Mouse (Mus musculus) testis, postnatal 14 days (tissue): ENCODE measurements at regions not wholly inside any gene's neighbourhood (a gene's known extent, or its start where the extent isn't known, plus 50 kb on each side); places are given as distances from the start of the nearest gene placed in this dataset.
A peak's percentile ranks its signal among the peaks of the same experiment; 100 is the strongest.

ENCODE experiments used
- DNase-seq: peaks from one replicate; pipeline ENCODE4 v3.0.0; 2021; ENCODE audit warnings: low spot score

DNA sequence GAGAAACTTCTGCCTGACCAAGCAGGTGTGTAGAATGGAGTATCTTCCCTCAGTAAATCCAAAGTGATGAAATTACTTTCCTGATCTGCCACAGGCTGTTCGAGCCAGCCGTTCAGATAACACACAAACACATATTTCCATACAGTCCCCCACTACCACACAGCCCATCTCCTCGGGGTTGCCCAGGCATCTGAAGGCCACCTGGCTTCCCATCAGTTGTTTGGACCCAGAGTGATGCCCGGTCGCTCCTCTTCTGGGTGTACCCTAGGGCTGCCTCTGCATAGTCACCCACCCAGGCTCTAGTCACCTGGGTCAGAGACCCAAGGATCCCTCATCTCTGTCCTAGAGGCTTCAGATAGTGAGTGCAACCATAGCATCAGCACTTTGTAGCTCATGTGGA, 107.9 kb downstream of the CK137956 start:
- no peak for DNase-seq

DNA sequence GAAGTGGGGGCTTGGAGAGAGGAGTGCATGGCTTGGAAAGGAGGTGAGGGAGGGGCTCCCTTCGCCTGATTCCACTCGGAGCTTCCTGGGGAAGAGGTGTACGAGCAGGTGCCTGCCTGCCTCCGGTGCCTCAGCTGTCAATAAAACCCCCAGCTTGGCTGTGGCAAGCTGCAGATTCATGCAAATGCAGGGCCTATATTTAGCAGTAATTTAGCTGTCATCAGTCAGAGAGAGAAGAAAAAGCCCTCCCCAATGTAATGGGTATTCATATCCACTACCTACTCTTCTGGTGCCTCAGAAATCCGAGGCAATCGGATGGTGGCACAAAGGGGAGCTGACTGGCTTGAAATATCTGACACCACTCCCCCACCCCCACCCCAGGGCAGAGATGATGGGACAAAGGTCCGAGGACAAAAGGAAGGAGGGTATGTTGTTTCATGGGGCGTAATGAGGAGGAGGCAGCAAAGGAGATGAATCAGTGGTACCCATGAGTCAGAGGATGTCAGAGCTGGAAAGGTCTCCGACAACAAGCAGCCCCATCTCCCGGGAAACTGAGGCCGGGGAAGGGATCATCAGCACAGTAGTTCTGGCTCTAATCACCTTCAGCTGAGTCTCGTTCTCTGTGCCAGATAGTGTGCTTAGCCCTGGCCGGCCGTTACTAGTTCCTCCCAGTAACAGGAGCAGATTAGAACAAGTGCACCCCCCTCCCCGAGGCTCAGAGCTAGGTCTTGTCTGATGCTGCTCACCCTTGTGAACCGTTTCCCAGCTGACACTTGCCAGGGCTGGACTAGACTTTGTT, 109.2 kb downstream of the CK137956 start:
- no peak for DNase-seq

DNA sequence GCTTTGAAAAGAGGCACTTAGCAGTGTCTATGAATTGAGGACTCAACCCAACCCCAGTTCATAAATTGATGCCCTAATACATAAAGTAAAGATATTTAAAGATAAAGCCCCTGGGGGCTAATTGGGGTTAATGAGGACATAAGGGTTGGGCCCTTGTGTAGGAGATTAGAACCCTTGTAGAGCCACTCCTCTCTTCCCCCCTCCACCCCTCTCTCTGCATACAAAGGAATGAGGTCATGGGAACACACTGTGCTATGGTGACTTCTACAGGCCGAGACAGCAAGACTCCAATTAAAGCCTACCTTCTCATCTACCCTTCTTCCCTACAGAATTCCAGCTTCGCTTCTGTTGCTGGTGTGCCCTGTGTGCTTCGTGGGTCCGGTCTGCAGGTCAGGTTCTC, 110.5 kb downstream of the CK137956 start:
- DNase-seq, result no peak

DNA sequence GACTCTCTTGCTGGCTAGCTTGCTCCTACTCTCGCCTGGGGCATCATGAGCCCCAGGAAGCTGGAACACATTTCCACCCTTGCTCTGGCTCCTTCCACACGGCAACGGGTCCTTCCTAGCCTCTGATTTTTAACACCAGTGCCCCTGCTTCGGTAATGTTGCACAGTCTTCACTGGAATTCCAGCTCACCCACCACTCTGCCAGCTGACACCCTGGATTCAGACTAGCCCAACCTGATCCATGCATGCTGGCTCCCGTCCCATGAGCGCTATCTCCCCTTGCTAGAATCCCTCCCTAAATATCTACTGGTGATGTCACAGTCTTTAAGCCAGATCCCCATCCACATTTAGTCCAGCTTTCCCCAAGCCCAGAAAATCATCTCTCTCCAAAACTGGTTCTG, 111.2 kb downstream of the CK137956 start:
- DNase-seq, result no peak

DNA sequence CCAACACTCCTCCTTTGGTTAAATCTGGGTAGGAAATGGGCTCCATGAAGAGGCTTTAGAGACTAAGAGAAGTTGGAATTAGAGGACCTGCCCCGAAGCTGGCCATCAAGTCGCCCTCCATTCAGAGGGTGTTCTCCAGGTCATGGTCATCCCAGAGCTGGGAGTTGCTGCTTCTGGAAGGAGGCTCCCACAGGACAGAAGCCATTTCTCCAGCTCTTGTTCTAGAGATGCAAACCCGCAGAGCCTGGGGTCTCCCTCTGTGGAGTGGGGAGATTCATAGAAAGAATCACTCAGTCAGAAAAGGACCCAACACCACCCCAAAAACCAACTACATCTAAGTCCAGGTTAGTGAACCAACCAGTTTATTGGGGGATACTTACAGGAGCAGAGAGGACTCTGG, 112.2 kb downstream of the CK137956 start:
- DNase-seq, result no peak

DNA sequence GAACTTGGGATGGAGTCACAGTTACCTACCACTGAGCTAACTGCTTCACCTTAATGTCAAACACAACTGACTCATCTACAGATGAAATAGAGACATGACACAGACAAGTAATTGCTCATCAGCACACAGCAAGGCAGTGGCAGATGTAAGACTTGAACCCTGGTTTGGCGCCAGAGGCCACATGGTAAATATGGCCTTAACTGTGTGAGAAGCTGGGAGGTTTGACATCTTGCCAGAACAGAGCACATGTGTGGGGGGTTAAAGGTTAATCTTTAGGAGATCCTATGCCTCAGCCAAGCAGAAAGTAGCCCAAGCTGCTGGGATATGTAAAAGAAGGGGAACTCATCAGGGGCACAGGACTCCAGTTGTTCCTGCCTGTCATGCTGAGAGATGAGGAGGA, 114.9 kb downstream of the CK137956 start:
- no peak for DNase-seq

DNA sequence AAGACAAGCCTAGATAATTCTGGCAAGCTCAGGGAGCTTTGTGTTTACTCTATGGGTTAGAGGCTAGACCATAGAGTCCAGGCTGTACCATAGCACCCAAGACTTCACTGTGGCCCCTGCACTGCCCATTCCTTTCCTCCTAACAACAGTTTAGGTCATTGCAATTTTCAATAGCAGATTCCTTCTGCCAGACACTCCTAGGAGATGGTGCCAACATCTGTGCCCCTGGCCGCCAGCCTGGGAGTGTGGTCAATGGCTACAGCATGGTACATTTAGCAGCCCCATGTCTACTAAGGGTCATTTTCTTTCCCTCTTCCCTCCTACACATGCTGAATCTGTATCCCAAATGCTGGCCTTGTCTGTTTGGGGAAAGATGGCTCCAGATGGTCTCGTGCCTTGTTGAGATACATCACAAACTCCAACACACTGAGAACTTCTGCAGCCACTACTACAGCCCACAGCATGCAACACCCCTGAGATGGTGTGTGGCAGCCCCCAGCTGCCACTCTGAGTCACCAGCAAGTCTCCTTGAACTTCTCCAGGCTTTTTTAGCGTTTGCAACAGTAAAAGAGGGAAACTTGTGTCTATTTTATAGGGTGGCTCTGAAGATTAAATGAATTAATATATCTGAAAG, 115.9 kb downstream of the CK137956 start:
- no peak for DNase-seq

DNA sequence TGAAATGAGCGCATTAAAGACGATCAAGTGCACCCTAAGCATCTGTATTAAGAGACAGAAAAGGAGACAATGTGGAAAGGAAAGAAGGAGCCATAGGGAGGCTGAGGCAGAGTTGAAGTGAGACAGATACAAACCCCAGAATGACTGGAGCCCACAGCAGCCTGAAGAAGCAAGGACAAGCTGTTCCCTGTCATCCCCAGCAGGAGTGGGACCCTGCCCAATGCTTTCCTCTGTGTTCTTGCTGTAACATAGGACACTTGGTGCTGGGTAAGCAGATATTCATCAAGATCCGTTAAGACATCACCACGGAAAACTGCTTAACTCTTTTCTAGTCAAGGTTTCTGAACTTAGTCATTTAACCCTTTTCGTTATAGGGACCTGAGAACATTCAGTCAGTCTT, 121.4 kb downstream of the CK137956 start:
- DNase-seq, result no peak

DNA sequence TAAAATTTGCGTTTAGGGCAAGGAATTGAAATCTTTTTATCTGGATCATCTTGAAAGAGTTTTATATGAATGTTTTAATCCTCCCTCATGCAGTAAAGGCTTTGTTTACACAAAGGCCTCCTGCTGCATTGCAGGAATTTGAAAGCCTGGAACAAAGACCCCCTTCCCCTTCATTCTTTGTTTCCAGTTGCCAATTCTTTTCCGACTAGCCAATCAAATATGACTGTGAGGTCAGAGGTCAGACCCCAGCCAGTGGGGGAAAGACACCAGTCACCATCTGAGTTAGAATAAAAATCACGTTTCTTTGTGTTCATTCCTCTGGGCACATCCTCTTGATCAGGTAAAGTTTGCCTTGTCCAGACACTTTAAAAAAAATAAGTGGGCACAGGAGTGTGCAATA, 124.4 kb downstream of the CK137956 start:
- no peak for DNase-seq

DNA sequence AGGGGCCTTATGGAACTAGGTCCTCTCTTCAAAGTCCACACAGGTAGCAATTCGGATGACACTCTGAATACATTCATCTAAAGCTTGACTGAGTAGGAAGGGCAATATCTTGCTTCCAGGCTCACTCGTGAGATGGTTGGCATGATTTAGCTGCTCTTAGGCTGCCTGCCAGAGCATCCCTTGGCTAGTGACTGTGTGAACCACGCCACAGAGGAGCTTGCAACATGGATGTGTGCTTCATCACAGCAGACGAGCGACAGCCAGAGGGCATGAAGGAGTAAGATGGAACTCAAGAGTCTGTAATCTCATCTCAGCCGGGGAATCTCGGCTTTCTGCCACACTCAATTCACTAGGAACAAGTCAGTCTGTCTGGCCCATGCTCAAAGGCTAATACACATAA, 127.3 kb downstream of the CK137956 start:
- DNase-seq, result no peak

DNA sequence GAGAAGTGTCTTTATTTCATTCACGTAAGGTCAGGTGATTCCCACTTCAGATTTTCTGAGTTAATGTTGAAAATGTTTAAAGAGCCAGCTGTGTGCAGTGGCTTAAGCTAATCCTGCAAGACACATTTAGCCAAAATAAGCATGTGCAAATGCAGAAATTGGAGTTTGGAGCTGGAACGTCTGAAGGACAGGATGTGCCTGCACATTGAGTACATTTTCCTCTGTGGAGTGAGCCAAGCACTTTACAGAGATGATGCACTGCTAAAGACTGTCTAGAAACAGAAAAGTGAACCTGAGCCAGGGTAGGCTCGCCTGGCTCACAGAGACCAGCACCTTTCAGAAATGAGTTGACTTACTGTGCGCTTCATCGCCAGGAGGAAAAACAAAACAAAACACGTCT, 137.1 kb downstream of the CK137956 start:
- DNase-seq, result no peak

DNA sequence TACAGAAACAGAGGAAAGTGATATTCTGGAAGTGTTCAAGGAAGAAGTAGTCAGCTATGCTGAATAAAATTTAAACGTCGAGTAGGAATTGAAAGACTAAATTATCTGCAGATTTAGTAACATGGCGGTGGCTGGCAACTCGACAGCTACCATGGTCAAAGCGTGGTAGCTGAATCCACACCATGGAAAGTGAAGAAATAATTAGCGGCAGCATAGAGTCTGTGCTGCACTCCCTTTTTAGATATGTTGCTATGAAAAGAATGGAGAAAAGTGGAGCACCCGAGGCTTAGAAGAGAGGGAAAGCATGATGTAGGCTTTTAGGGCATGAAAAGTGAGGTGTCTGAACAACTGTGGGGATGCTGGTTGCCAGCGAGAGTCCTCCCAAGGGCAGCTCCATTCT, 143.8 kb downstream of the CK137956 start:
- DNase-seq, result no peak

DNA sequence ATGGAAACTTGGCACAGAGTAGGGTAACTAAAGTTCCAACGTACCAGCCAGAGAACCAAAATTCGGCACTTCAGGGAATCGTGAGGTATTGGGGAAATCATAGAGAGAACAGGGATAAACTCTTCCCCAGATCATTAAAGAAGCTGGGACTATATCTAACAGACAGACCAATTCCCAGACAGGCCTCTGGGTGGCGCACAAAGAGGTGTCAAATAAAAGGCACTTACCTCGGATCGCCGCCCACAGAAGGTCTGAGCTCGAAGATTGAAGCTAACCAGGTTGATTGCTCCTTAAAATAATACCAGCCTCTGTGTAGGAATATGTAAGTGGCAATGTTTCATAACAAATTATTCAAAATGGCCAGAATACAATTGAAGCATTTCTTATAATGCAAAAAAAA, 151.2 kb downstream of the CK137956 start:
- peak; percentile 25 for DNase-seq

DNA sequence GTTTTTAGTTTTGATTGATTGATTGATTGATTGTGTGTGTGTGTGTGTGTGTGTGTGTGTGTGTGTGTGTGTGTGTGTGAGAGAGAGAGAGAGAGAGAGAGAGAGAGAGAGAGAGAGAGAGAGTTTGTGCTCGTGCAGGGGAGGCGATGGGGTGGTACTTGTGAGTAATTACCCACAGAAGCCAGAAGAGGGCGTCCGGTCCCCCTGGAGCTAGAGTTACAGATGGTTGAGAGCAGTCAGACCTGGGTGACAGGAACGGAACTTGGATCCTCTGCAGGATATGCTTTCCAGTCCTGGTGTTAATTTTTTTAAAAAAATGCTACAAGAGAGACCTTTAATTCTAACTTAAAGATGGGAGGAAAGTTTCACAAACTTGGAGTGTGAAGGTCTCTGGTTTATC, 151.7 kb downstream of the CK137956 start:
- DNase-seq, result peak; percentile 36

DNA sequence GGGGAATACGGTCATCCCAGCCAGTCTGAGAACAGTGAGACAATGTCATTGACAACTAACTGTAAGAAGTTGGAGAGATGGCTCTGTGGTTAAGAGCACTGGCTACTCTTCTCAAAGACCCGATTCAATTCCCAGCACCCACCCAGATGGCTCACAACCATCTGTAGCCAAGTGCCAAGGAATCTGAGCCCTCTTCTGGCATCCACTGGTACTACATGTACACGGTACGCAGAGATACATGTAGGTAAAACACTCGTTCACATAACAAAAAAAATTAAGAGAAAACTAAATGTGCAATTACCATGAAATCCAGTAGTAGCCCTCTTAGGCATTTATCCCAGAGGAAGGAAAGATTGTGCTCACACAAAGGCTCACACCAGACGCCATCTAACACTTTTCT, 156.1 kb downstream of the CK137956 start:
- no peak for DNase-seq

DNA sequence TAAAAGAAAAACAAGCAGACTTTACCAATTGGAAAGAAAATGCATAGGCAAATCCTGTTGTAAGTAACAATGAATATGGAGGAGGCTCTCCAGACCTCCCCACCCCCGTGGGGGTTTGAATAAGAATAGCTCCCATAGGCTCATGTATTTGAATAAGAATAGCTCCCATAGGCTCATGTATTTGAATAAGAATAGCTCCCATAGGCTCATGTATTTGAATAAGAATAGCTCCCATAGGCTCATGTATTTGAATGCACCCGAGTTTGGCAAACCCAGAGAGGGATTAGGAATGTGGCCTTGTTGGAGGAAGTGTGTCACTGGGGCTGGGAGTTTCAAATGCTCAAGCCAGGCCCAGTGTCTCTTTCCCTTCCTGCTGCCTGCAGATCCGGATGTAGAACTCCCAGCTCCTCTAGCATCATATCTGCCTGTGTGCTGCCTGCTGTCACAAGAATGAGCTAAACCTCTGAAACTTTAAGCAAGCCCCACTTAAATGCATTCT, 158.7 kb downstream of the CK137956 start:
- no peak for DNase-seq

DNA sequence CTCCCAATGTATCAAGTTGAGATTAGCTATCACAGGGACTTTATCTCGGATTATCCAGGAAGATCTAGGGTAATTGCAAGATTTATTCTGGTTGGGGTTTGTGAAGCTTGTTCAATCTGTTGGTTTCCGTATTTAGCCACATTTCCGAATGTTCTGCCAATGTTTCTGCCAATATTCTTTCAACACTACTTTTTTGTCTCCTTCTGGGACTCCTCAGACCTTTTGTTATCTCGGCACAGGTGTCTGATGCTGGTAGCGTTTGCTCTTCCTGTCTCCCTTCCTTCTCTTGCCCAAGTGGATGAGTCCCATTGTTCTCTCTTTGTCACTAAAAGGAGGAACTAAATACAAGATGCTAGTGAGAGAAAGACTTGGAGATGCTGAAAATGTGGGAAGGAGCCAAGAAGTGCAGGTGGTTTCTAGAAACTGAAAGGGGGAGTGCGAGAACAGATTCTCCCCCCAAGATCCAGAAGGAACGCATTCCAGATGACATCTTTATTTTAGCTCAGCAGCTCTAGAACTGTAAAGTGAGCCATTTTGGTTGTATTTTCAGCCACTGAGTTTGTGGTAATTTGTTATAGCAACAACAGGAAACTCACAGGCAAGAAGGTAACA, 159.7 kb downstream of the CK137956 start:
- DNase-seq, result no peak

DNA sequence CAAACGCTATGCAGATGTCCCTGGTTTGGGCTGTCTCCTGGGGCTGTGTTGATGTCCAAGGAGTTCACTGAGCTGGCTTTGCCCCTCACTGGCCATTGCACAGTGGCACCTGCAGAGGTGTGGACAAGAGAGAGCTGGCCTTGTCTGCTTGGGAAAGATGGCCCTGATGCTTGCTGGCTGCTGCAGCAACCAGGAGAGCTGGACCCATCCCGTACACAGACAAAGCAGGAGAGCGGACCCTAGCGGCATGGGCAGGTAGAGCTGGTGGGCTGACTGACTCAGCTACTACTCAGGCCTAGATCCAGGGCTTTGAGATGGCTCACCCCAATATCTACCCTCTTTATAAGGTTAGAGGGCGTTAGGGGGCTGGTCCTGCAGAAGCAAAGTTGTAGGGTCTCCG, 161.7 kb downstream of the CK137956 start:
- no peak for DNase-seq

DNA sequence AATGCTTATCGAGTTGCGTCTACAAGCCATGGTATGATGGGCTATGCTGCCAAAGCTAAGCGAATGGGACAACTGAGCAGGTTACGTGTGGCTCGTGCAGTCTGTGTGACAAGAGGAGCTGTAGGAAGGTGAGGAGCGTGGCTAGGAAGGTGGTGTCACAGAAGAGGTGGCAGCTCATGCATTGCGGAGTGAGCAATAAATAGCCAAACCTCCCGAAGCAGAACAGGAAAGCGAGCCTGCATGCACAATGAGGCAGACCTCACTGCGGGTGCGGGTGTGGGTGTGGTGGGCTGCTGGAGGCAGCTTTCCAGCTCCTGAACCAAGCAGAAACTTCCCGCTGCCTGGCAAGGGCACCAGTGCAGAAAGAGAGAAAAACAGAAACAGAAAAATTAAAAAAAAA, 181.5 kb downstream of the CK137956 start:
- DNase-seq, result no peak

DNA sequence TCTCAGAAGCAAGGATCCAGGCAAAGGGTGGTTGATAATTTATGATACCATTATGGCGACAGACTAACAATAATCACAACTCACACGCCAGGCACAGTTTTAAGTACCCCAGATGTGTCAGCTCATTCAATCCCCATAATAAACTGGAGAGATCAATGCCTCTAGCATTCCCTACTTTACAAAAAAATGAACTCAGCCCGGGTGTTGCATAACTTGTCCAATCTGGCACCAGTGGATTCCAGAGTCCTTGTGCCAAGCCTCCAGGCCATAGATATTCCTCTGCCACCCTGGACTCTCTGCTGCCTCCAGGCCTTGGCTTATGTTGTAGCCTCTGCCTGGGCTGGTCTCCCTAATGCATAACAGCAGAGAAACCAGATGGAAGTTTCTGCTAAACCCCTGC, 185.0 kb downstream of the CK137956 start:
- no peak for DNase-seq

DNA sequence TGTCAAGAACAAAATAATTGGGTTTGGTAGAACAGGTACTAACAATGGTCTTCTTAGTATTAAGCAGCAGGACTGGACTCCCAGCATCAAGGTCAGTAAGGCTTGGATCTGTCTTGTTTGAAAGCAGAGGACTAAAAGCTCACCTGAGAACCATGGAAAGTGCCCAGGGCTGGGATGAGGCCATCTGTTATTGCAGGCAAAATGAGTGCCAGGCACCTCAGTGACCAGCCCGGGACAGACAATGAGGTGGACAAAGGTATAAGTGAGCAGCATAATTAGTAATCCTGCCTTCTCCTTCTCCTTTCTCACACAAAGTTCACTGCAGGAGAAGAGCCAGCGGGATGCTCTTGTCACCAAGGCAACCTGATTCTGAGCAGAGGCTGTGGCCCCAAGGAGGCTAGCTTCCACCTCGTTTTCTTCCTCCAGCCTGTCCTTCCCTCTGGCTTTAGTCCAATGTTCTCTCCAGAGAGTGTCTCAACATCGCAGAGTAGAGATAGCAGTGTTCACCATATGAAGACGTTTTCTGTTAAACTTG, 198.7 kb downstream of the CK137956 start:
- DNase-seq, result no peak

DNA sequence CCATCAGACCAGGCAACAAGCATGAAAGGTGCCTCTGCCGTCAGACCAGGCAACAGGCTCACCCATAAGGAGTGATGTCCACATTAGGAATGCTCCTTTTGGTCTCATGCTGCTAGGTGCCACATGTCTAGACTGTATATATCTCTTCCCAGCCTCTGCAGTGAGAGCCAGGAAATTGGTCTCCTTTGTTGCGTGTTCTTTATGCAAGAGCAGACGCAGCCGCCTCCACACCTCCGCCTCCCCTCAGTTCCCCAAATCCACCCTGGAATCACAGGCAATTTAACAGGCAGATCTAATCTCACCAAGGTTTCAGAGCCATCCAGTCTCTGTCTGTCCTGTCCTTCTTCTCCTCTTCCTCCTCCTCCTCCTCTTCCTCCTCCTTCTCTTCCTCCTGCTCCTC, 207.0 kb downstream of the CK137956 start:
- no peak for DNase-seq

DNA sequence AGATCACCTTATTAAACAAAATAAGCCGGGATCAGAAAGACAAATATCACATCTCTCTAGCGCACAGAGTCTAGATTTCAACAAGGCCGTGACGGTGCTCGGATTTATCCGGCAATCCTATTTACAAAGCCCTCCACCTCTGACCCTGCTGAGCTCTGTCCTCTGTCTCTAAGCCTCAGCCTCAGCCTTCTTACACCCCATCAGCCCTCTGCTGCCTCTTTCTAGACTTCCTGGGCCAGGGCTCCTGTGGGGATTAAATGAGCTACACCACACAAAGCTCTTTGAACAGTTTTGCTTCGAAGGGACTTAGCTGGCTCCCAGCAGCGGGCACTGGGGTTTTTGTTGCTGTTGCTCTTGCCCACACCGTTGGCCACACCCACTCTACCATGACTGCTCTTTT, 211.8 kb downstream of the CK137956 start:
- no peak for DNase-seq
